Mouse (Mus musculus): ENCODE measurements around the gene Zar1.

DNA sequence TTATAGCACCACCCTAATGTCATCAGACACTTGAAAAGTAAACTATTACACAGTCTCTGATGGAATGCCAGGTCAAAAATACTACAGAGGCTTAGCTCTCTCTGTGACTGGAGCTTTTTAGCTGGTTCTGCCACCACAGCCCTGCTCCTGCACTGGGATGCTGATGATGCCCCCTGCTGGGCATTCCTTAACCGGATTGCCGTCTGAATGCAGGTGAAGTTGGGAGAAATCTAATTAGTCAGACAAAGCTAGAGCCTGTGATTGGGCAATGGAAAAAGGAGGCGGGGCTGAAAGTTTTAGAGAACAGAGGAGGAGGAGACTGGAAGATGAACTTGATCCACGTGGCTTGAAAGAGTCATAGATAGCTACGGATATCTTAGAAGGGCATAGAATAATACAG lies 20.0 kb upstream of the Zar1 start:
- TF ChIP-seq CTCF (conservative IDR thresholded peaks at IDR 0.05; ENCODE audit: insufficient read depth, insufficient read length, low read depth, low read length) (peak; percentile 74), POLR2A (IDR thresholded peaks at IDR 0.05; ENCODE audit: low read depth, low read length) (no peak)

All from kidney, adult 2 months (tissue).